Mouse (Mus musculus): ENCODE results near the gene Taf15. TPM values are rescaled to one million over a fixed set of nuclear protein-coding genes. Genes with fewer than 3 reads are reported as not detected.
"Not testable (repeated sequence)": the region's sequence is repeated elsewhere in the genome, so short reads cannot be mapped to it uniquely, and the experiment has no call there.

The Taf15 gene
- polyA plus RNA-seq, 1 experiment: 44.6 TPM

- no peaks in the 10 kb centered on the region for H3K36me3 ChIP-seq (ENCODE audit: control insufficient read depth, insufficient read depth)
- H3K27me3 ChIP-seq (ENCODE audit: control insufficient read depth, insufficient read depth, insufficient read length): no peaks in the 10 kb centered on the region
- H3ac ChIP-seq (ENCODE audit: control insufficient read depth, insufficient read length, low read depth): no peak overlapping the region
- no peak overlapping the region for H3K4me3 ChIP-seq (ENCODE audit: insufficient read depth, poor library complexity, severe bottlenecking)
- TF ChIP-seq USF1 (IDR thresholded peaks at IDR 0.05; ENCODE audit: low read depth) (no peak), FOSL1 (IDR thresholded peaks at IDR 0.05; ENCODE audit: insufficient read depth, low read length, poor library complexity, severe bottlenecking) (no peak), MYOD1 (IDR thresholded peaks at IDR 0.05; ENCODE audit: control insufficient read depth, insufficient read length, low read depth) (peak; percentile 36), CTCF (IDR thresholded peaks at IDR 0.05; ENCODE audit: control insufficient read depth, insufficient read depth, insufficient read length) (no peak)
- H3K79me2 ChIP-seq (ENCODE audit: control insufficient read depth, insufficient read depth): no peaks in the 10 kb centered on the region
- H3K79me3 ChIP-seq (ENCODE audit: low read depth): no peaks in the 10 kb centered on the region
Measured at GRCm38 (mm10) chr11:83538705-83539314, 65.9 kb downstream of the Taf15 start.

- Histone ChIP-seq H3K36me3 (ENCODE audit: control insufficient read depth, insufficient read depth) (no peaks in the 10 kb centered on the region), H3K79me3 (ENCODE audit: low read depth) (no peaks in the 10 kb centered on the region), H3K27me3 (ENCODE audit: control insufficient read depth, insufficient read depth, insufficient read length) (no peaks in the 10 kb centered on the region), H3ac (ENCODE audit: control insufficient read depth, insufficient read length, low read depth) (no peak overlapping the region), H3K4me3 (ENCODE audit: insufficient read depth, poor library complexity, severe bottlenecking) (no peak overlapping the region), H3K79me2 (ENCODE audit: control insufficient read depth, insufficient read depth) (no peaks in the 10 kb centered on the region)
- TF ChIP-seq CTCF (IDR thresholded peaks at IDR 0.05; ENCODE audit: control insufficient read depth, insufficient read depth, insufficient read length): no peak
- TF ChIP-seq FOSL1 (IDR thresholded peaks at IDR 0.05; ENCODE audit: insufficient read depth, low read length, poor library complexity, severe bottlenecking): no peak
- TF ChIP-seq MAX (IDR thresholded peaks at IDR 0.05): no peak
- no peak for TF ChIP-seq MYOG (IDR thresholded peaks at IDR 0.05; ENCODE audit: control insufficient read depth, extremely low read depth, insufficient read length)
- no peak for TF ChIP-seq CEBPB (IDR thresholded peaks at IDR 0.05; ENCODE audit: low read depth)
- TF ChIP-seq USF1 (IDR thresholded peaks at IDR 0.05; ENCODE audit: low read depth): no peak
- TF ChIP-seq MYOD1 (IDR thresholded peaks at IDR 0.05; ENCODE audit: control insufficient read depth, insufficient read length, low read depth): no peak
Measured at GRCm38 (mm10) chr11:83540931-83541330, 68.0 kb downstream of the Taf15 start.

GRCm38 (mm10) chr11:83541415-83541814 is 68.5 kb downstream of the Taf15 start:
- H3ac ChIP-seq (ENCODE audit: control insufficient read depth, insufficient read length, low read depth): no peak overlapping the region
- TF ChIP-seq CEBPB (IDR thresholded peaks at IDR 0.05; ENCODE audit: low read depth) (no peak), MYOD1 (IDR thresholded peaks at IDR 0.05; ENCODE audit: control insufficient read depth, insufficient read length, low read depth) (no peak), USF1 (IDR thresholded peaks at IDR 0.05; ENCODE audit: low read depth) (no peak), MYOG (IDR thresholded peaks at IDR 0.05; ENCODE audit: control insufficient read depth, extremely low read depth, insufficient read length) (no peak), CTCF (IDR thresholded peaks at IDR 0.05; ENCODE audit: control insufficient read depth, insufficient read depth, insufficient read length) (no peak), MAX (IDR thresholded peaks at IDR 0.05) (no peak), FOSL1 (IDR thresholded peaks at IDR 0.05; ENCODE audit: insufficient read depth, low read length, poor library complexity, severe bottlenecking) (no peak)
- no peaks in the 10 kb centered on the region for H3K79me2 ChIP-seq (ENCODE audit: control insufficient read depth, insufficient read depth)
- H3K27me3 ChIP-seq (ENCODE audit: control insufficient read depth, insufficient read depth, insufficient read length): no peaks in the 10 kb centered on the region
- no peaks in the 10 kb centered on the region for H3K79me3 ChIP-seq (ENCODE audit: low read depth)
- no peaks in the 10 kb centered on the region for H3K36me3 ChIP-seq (ENCODE audit: control insufficient read depth, insufficient read depth)
- H3K4me3 ChIP-seq (ENCODE audit: insufficient read depth, poor library complexity, severe bottlenecking): no peak overlapping the region

GRCm38 (mm10) chr11:83544214-83544613 is 71.3 kb downstream of the Taf15 start:
- Histone ChIP-seq H3K36me3 (ENCODE audit: control insufficient read depth, insufficient read depth) (no peaks in the 10 kb centered on the region), H3K4me3 (ENCODE audit: insufficient read depth, poor library complexity, severe bottlenecking) (no peak overlapping the region), H3K79me2 (ENCODE audit: control insufficient read depth, insufficient read depth) (no peaks in the 10 kb centered on the region), H3K27me3 (ENCODE audit: control insufficient read depth, insufficient read depth, insufficient read length) (no peaks in the 10 kb centered on the region), H3ac (ENCODE audit: control insufficient read depth, insufficient read length, low read depth) (no peak overlapping the region), H3K79me3 (ENCODE audit: low read depth) (no peaks in the 10 kb centered on the region)
- TF ChIP-seq MYOD1 (IDR thresholded peaks at IDR 0.05; ENCODE audit: control insufficient read depth, insufficient read length, low read depth) (no peak), USF1 (IDR thresholded peaks at IDR 0.05; ENCODE audit: low read depth) (no peak), FOSL1 (IDR thresholded peaks at IDR 0.05; ENCODE audit: insufficient read depth, low read length, poor library complexity, severe bottlenecking) (no peak), CTCF (IDR thresholded peaks at IDR 0.05; ENCODE audit: control insufficient read depth, insufficient read depth, insufficient read length) (no peak), MYOG (IDR thresholded peaks at IDR 0.05; ENCODE audit: control insufficient read depth, extremely low read depth, insufficient read length) (no peak)

GRCm38 (mm10) chr11:83550186-83550632 is 77.3 kb downstream of the Taf15 start:
- no peaks in the 10 kb centered on the region for H3K79me3 ChIP-seq (ENCODE audit: low read depth)
- no peaks in the 10 kb centered on the region for H3K79me2 ChIP-seq (ENCODE audit: control insufficient read depth, insufficient read depth)
- no peaks in the 10 kb centered on the region for H3K27me3 ChIP-seq (ENCODE audit: control insufficient read depth, insufficient read depth, insufficient read length)
- no peak overlapping the region for H3ac ChIP-seq (ENCODE audit: control insufficient read depth, insufficient read length, low read depth)
- no peak for TF ChIP-seq MYOD1 (IDR thresholded peaks at IDR 0.05; ENCODE audit: control insufficient read depth, insufficient read length, low read depth)
- TF ChIP-seq FOSL1 (IDR thresholded peaks at IDR 0.05; ENCODE audit: insufficient read depth, low read length, poor library complexity, severe bottlenecking): no peak
- TF ChIP-seq CEBPB (IDR thresholded peaks at IDR 0.05; ENCODE audit: low read depth): no peak
- no peak for TF ChIP-seq USF1 (IDR thresholded peaks at IDR 0.05; ENCODE audit: low read depth)
- no peak for TF ChIP-seq MYOG (IDR thresholded peaks at IDR 0.05; ENCODE audit: control insufficient read depth, extremely low read depth, insufficient read length)
- no peak for TF ChIP-seq CTCF (IDR thresholded peaks at IDR 0.05; ENCODE audit: control insufficient read depth, insufficient read depth, insufficient read length)
- no peak for TF ChIP-seq MAX (IDR thresholded peaks at IDR 0.05)
- H3K36me3 ChIP-seq (ENCODE audit: control insufficient read depth, insufficient read depth): no peaks in the 10 kb centered on the region
- H3K4me3 ChIP-seq (ENCODE audit: insufficient read depth, poor library complexity, severe bottlenecking): no peak overlapping the region

- H3K27me3 ChIP-seq (ENCODE audit: control insufficient read depth, insufficient read depth, insufficient read length); H3ac ChIP-seq (ENCODE audit: control insufficient read depth, insufficient read length, low read depth); H3K4me3 ChIP-seq (ENCODE audit: insufficient read depth, poor library complexity, severe bottlenecking); H3K36me3 ChIP-seq (ENCODE audit: control insufficient read depth, insufficient read depth); H3K79me2 ChIP-seq (ENCODE audit: control insufficient read depth, insufficient read depth); H3K79me3 ChIP-seq (ENCODE audit: low read depth): not testable (repeated sequence)
Measured at GRCm38 (mm10) chr11:83551037-83551436, 78.2 kb downstream of the Taf15 start.
